Mouse (Mus musculus) thymus, adult 2 months (tissue): ENCODE data around the gene Casq1. TPM values are rescaled to one million over a fixed set of nuclear protein-coding genes. Genes with fewer than 3 reads are reported as not detected.

Source experiments
- DNase-seq: peaks from one replicate; pipeline ENCODE4 v3.0.0; 2021
- H3K27ac ChIP-seq: fragments of 200-500 bp; 2 replicates; pipeline ENCODE4 v1.5.1; 2012; ENCODE audit warnings: low read length, control low read depth; ENCODE audit not compliant: control insufficient read depth, insufficient read depth
- H3K27me3 ChIP-seq: fragments of 200-500 bp; 2 replicates; pipeline ENCODE4 v1.6.1; 2012; ENCODE audit warnings: mild to moderate bottlenecking, low read length, moderate library complexity, mixed read lengths; ENCODE audit not compliant: control insufficient read depth, insufficient read depth
- H3K36me3 ChIP-seq: fragments of 200-500 bp; 2 replicates; pipeline ENCODE4 v1.6.1; 2012; ENCODE audit warnings: mild to moderate bottlenecking, low read length, moderate library complexity; ENCODE audit not compliant: control insufficient read depth, insufficient read depth
- H3K4me1 ChIP-seq: fragments of 200-500 bp; replicated peaks from 2 replicates; pipeline ENCODE4 v1.6.1; 2012; ENCODE audit warnings: low read length; ENCODE audit not compliant: control insufficient read depth, insufficient read depth
- H3K4me3 ChIP-seq: fragments of 200-500 bp; 2 replicates; pipeline ENCODE4 v1.5.1; 2012; ENCODE audit warnings: mild to moderate bottlenecking, low read length, control low read depth, moderate library complexity; ENCODE audit not compliant: control insufficient read depth, insufficient read depth
- CTCF ChIP-seq: fragments of 200-500 bp; IDR thresholded peaks from 2 replicates; pipeline ENCODE4 v1.5.1; 2012; ENCODE audit warnings: mild to moderate bottlenecking, control low read depth, low read length, moderate library complexity, borderline replicate concordance; ENCODE audit not compliant: control insufficient read depth, poor library complexity, insufficient read depth; ENCODE audit errors: extremely low read depth
- POLR2A ChIP-seq: fragments of 200-500 bp; IDR thresholded peaks from 2 replicates; pipeline ENCODE4 v1.6.1; 2012; ENCODE audit warnings: mild to moderate bottlenecking, low read length, control low read depth, moderate library complexity; ENCODE audit not compliant: control insufficient read depth, poor library complexity, insufficient read depth; ENCODE audit errors: extremely low read depth
- WGBS: fragments of 180-500 bp; shearing (Covaris S2); methylation state at CpG from one replicate; pipeline ENCODE4 v1.1.7; 2018; 5-methylcytosine and 5-hydroxymethylcytosine counted together
- polyA plus RNA-seq: library from polyadenylated mRNA; depleted of rRNA; stranded (reverse); fragments of >200 nt; gene quantifications from 2 replicates; pipeline ENCODE4 v1.2.3, GENCODE M21; 2012

Gene Casq1
- polyA plus RNA-seq, 1 experiment, result 1.4 TPM

DNA sequence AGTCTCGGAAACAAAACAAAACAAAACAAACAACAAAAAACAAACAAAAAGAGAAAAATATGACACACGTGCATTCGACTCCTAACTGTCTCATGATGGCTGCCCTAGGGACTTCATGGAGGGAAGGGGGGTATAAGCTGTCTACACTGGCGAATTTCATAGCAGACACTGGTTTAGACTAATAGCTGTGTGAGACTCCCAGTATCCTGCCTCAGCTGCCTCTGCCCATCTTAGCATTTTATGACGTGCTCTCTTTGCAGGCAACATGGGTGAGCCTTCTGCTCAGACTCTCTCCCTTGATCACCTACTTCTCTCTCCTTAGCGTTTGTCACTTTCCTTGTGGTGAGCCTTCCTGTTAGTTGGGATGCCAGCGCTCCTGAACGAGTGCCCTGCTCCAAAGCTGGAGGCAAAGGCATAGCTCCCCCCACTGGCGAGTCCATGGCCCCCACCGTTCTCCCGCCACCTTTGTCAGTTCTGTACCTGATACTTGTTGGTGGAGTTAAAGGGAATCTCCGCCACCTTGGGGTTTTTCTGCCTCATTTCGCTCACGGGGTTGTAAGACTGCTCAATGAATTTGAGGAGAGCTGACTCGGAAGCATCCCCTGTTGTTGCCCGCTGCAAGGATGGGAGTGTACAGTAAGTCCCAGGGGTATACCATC, 24.0 kb upstream of the Casq1 start:
- DNase-seq, result no peak
- WGBS, result 72% methylated on average over 16 of the region's 16 CpGs
- Histone ChIP-seq H3K4me1 (no peaks in the 10 kb centered on the region), H3K27ac (no peak overlapping the region), H3K27me3 (no peaks in the 10 kb centered on the region), H3K4me3 (no peak overlapping the region), H3K36me3 (no peaks in the 10 kb centered on the region)
- TF ChIP-seq POLR2A, result no peak
- TF ChIP-seq CTCF, result no peak

DNA sequence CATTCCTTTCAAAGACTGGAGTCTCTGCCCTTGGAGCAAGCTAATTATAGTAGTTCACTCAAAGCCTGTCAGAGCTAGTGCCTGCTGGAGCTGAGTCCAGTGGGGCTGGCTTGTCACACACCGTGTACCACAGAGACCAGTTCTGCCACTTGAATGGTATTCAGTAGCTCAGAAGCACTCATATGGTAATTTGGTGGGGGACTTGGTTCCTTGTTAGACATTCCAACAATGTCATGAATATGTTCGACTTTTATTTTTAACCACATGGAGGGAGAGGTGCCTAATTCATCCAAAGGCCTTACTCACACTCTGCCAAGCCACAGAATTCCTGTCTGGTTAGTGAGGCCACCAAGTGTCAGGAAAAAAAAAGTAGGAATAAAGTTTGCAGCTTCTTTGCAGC, 22.7 kb upstream of the Casq1 start:
- H3K4me1 ChIP-seq, result no peaks in the 10 kb centered on the region
- TF ChIP-seq CTCF (no peak), POLR2A (no peak)
- H3K4me3 ChIP-seq, result no peak overlapping the region
- H3K27me3 ChIP-seq, result no peaks in the 10 kb centered on the region
- no peak overlapping the region for H3K27ac ChIP-seq
- H3K36me3 ChIP-seq, result no peaks in the 10 kb centered on the region
- WGBS, result 92% methylated on average over 2 of the region's 2 CpGs
- DNase-seq, result no peak

DNA sequence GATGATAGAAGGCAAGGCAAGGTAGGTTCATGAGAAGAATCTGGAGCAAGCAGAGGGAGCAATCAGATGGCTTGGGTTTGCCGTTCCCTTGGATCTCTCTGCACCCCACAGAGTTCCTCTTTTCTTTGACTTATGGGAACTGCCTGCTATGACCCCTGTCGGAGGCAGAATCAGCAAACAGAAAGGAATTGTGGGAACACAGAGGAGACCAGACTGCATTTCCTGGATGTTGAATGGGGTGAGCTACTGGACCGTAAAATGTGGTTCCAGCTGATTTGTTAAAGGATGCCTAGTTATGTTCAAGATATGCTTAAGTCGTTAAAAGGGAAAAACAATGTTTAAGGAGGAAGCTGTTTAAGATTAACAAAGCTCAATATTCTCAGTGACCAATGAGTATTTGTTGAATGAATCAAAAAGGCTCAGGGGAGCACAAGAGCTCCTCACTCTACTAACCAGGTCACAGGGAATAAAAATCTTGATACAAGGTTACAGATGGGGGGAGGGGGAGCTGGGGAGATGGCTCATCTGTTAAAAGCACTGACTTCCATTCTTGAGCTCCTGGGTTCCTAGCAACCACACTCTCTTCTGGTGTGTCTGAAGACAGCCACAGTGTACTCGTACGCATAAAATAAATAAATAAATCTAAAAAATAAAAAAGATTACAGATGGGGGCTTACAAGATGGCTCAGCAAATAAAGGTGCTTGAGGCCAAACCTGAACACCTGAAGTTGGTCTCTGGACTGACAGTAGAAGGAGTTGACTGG, 21.5 kb upstream of the Casq1 start:
- Histone ChIP-seq H3K4me1 (no peaks in the 10 kb centered on the region), H3K27ac (no peak overlapping the region), H3K4me3 (no peak overlapping the region), H3K36me3 (no peaks in the 10 kb centered on the region), H3K27me3 (no peaks in the 10 kb centered on the region)
- TF ChIP-seq CTCF, result no peak
- TF ChIP-seq POLR2A, result no peak
- no peak for DNase-seq
- 34% methylated on average over 6 of the region's 6 CpGs for WGBS

- TF ChIP-seq CTCF, result no peak
- TF ChIP-seq POLR2A, result no peak
- Histone ChIP-seq H3K36me3 (no peaks in the 10 kb centered on the region), H3K4me3 (no peak overlapping the region), H3K27ac (no peak overlapping the region), H3K4me1 (no peaks in the 10 kb centered on the region), H3K27me3 (no peaks in the 10 kb centered on the region)
- no peak for DNase-seq
- 86% methylated on average over 1 of the region's 1 CpGs for WGBS
Observed at GRCm38 (mm10) chr1:172229215-172229614, 9.5 kb upstream of the Casq1 start.

- TF ChIP-seq CTCF, result no peak
- Histone ChIP-seq H3K4me1 (no peaks in the 10 kb centered on the region), H3K4me3 (no peak overlapping the region), H3K27ac (no peak overlapping the region), H3K36me3 (no peaks in the 10 kb centered on the region), H3K27me3 (no peaks in the 10 kb centered on the region)
- 100% methylated on average over 2 of the region's 2 CpGs for WGBS
- DNase-seq, result no peak
Observed at GRCm38 (mm10) chr1:172228209-172228608, 8.5 kb upstream of the Casq1 start.

DNA sequence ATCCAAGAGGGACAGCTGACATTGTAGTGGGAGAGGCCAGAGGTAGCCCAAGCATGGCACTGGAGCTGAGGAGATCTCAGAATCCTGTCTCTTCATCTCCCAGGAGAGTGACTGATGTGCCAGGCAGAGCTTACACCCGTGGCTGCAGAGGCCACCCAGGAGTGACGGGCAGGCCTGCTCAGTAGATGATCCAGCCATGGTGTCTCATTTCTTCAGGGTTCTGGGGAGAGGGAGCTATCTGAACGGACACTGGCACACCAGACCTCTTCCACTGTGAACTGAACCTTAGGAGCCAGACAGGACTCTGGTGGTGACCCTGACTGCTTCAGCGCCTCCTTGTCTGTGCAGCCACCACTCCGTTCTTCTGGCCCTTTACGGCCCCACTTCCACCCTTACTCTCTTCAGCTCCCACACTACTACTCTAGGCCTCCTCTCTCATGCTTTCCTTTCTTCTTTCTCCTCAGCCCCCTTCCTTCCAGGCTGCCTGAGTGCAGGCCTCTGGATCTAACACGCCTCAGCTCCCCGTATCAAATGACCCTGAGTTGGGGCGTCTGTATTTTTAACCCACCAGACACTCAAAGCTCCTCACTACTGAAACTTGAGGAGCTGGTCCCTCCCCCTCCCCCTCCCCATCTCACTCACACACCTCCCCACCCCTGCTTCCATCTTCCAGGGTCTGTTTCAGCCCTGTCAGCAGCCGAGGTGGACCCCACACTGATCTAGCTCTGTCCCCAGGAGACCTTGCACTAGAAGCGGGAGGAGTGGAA, 1.8 kb upstream of the Casq1 start:
- DNase-seq, result no peak
- Histone ChIP-seq H3K27ac (no peak overlapping the region), H3K36me3 (no peaks in the 10 kb centered on the region), H3K27me3 (no peaks in the 10 kb centered on the region), H3K4me3 (no peak overlapping the region), H3K4me1 (peaks cover 8% of the 10 kb centered on the region)
- TF ChIP-seq CTCF, result no peak
- TF ChIP-seq POLR2A, result no peak
- 91% methylated on average over 11 of the region's 11 CpGs for WGBS

GRCm38 (mm10) chr1:172220414-172220813, 746 bp upstream of the Casq1 start:
- H3K4me3 ChIP-seq, result no peak overlapping the region
- DNase-seq, result no peak
- H3K4me1 ChIP-seq, result peaks cover 8% of the 10 kb centered on the region
- 87% methylated on average over 10 of the region's 10 CpGs for WGBS
- H3K36me3 ChIP-seq, result no peaks in the 10 kb centered on the region
- no peaks in the 10 kb centered on the region for H3K27me3 ChIP-seq
- TF ChIP-seq POLR2A (no peak), CTCF (no peak)
- H3K27ac ChIP-seq, result no peak overlapping the region
